Mouse (Mus musculus) cerebellum, adult 2 months (tissue): ENCODE results near the gene Ankar.

Experiments used
- CTCF ChIP-seq: fragments of 200-500 bp; IDR thresholded peaks from 2 replicates; pipeline ENCODE4 v1.5.1; 2011; ENCODE audit warnings: low read depth, mild to moderate bottlenecking, control low read depth, low read length, moderate library complexity, borderline replicate concordance; ENCODE audit not compliant: insufficient read depth
- POLR2A ChIP-seq: fragments of 200-500 bp; IDR thresholded peaks from 2 replicates; pipeline ENCODE4 v1.6.1; 2011; ENCODE audit warnings: low read length, control low read depth, borderline replicate concordance; ENCODE audit not compliant: insufficient read depth

GRCm38 (mm10) chr1:72596231-72596630 is 104.1 kb downstream of the Ankar start:
- TF ChIP-seq POLR2A = no peak
- TF ChIP-seq CTCF = no peak
